Comparison of ENCODE assay signal across 12 mouse cellular contexts in genomic region chr4:41774506-41774905, GRCm38 (mm10). TPM values are rescaled to one million over a fixed set of nuclear protein-coding genes. Genes with fewer than 3 reads are reported as not detected.
DNase-seq lines count a peak whose midpoint lies in the region; ATAC-seq and TF ChIP-seq lines count a peak whose summit lies in the region.
"Not testable (repeated sequence)": the region's sequence is repeated elsewhere in the genome, so short reads cannot be mapped to it uniquely, and the experiment has no call there.
"Had no signal": no experiment of that assay in that cellular context is flagged by ENCODE, and none has a peak within 500 bp of the region (broad histone marks: within the 10 kb centered on the region; RNA-seq: fewer than 3 reads in every experiment).

No protein-coding gene starts in this region.

- in situ Hi-C loops in ES-E14 (cut with MboI; ENCODE audit: low sequenced_read_pairs in 2 of 2, unreplicated experiment in 2 of 2) = not testable (repeated sequence)

- TF ChIP-seq EP300 in liver, embryonic 14.5 days (IDR thresholded peaks at IDR 0.05; ENCODE audit: low read depth) = not testable (repeated sequence)

- DNase-seq in ES-E14 (ENCODE audit: low read depth, low spot score); forebrain, embryonic 10.5 days (ENCODE audit: extremely low spot score, low spot score); layer of hippocampus, adult 2 months (ENCODE audit: low spot score in 2 of 2); liver, embryonic 14.5 days (ENCODE audit: low read depth in 3 of 3, low spot score in 3 of 3); midbrain, embryonic 14.5 days: not testable (repeated sequence)

- H3K4me1 ChIP-seq in ES-E14 (ENCODE audit: control insufficient read depth in 2 of 2, insufficient read depth in 2 of 2, low read length in 2 of 2, poor library complexity in 1 of 2); forebrain, embryonic 10.5 days; heart, embryonic 12.5 days (replicated peaks); hindbrain, embryonic 16.5 days (ENCODE audit: control insufficient read depth, insufficient read depth, low read depth, low read length); liver, embryonic 14.5 days (replicated peaks; ENCODE audit: control insufficient read depth in 2 of 2, insufficient read depth in 2 of 2, low read length in 1 of 2); midbrain, embryonic 14.5 days (ENCODE audit: control insufficient read depth, insufficient read depth, low read length); stomach, embryonic 15.5 days: not testable (repeated sequence)

- peak overlapping the region; percentile 59 for H3K9ac ChIP-seq in ES-E14 (ENCODE audit: insufficient read depth, low read depth, low read length, poor library complexity, severe bottlenecking)
- H3K9ac ChIP-seq in heart, embryonic 12.5 days; liver, embryonic 14.5 days (replicated peaks); stomach, embryonic 15.5 days: not testable (repeated sequence)
- H3K9ac ChIP-seq in hindbrain, embryonic 16.5 days (ENCODE audit: low read depth, low read length) = peak overlapping the region; percentile 41
- H3K9ac ChIP-seq in midbrain, embryonic 14.5 days (replicated peaks; ENCODE audit: low read length) = 0 out of 2 replicates have a peak overlapping the region, but pooled peaks have one; percentile 26

- H3K4me2 ChIP-seq in heart, embryonic 12.5 days = peak overlapping the region; percentile 58
- peak overlapping the region; percentile 57 for H3K4me2 ChIP-seq in hindbrain, embryonic 16.5 days (ENCODE audit: low read length)
- peak overlapping the region; percentile 51 for H3K4me2 ChIP-seq in liver, embryonic 14.5 days (ENCODE audit: low read depth)
- H3K4me2 ChIP-seq in midbrain, embryonic 14.5 days (ENCODE audit: low read length) = peak overlapping the region; percentile 54
- H3K4me2 ChIP-seq in stomach, embryonic 15.5 days = peak overlapping the region; percentile 44

- TF ChIP-seq CTCF in layer of hippocampus, adult 2 months (conservative IDR thresholded peaks at IDR 0.05); liver, embryonic 14.5 days (IDR thresholded peaks at IDR 0.05; ENCODE audit: low read depth): not testable (repeated sequence)

- not testable (repeated sequence) for H3K27me3 ChIP-seq in forebrain, embryonic 10.5 days (ENCODE audit: poor library complexity, severe bottlenecking); heart, embryonic 12.5 days (replicated peaks); hindbrain, embryonic 16.5 days (replicated peaks; ENCODE audit: control insufficient read depth, insufficient read depth, low read length); liver, embryonic 14.5 days (ENCODE audit: control insufficient read depth, insufficient read depth, low read length); midbrain, embryonic 14.5 days (ENCODE audit: control insufficient read depth, insufficient read depth, low read length); stomach, embryonic 15.5 days (replicated peaks)

- peak overlapping the region; percentile 46 to 64; a peak in 3 of 4 replicates for H3K4me3 ChIP-seq in ES-E14 (ENCODE audit: insufficient read depth in 1 of 2, low read depth in 1 of 2, low read length in 2 of 2, poor library complexity in 1 of 2, severe bottlenecking in 1 of 2)
- peak overlapping the region; percentile 44 for H3K4me3 ChIP-seq in forebrain, embryonic 10.5 days
- peak overlapping the region; percentile 37 for H3K4me3 ChIP-seq in heart, embryonic 12.5 days
- peak overlapping the region; percentile 45 for H3K4me3 ChIP-seq in hindbrain, embryonic 16.5 days (ENCODE audit: low read length)
- H3K4me3 ChIP-seq in layer of hippocampus, adult 2 months = peak overlapping the region; percentile 60; the same call in 1 of the 2 replicates
- peak overlapping the region; percentile 19 to 48; a peak in 1 of 4 replicates for H3K4me3 ChIP-seq in liver, embryonic 14.5 days (ENCODE audit: insufficient read depth in 1 of 2, low read depth in 2 of 2, low read length in 2 of 2)
- H3K4me3 ChIP-seq in midbrain, embryonic 14.5 days (replicated peaks; ENCODE audit: low read depth, low read length) = peak overlapping the region; percentile 39
- peak overlapping the region; percentile 43; the same call in 1 of the 2 replicates for H3K4me3 ChIP-seq in stomach, embryonic 15.5 days (replicated peaks)

- ATAC-seq in heart, embryonic 12.5 days (ENCODE audit: insufficient number of reproducible peaks, low FRiP score); hindbrain, embryonic 16.5 days; liver, embryonic 14.5 days (ENCODE audit: insufficient read depth); midbrain, embryonic 14.5 days (ENCODE audit: low FRiP score, low TSS enrichment); stomach, embryonic 15.5 days (ENCODE audit: insufficient read depth, low FRiP score, low read depth): not testable (repeated sequence)

- not testable (repeated sequence) for H3K9me3 ChIP-seq in ES-E14 (ENCODE audit: control insufficient read depth, insufficient read depth, low read depth, low read length); forebrain, embryonic 10.5 days; heart, embryonic 12.5 days (replicated peaks); hindbrain, embryonic 16.5 days (ENCODE audit: control insufficient read depth, low read length); liver, embryonic 14.5 days (ENCODE audit: control insufficient read depth, low read length); midbrain, embryonic 14.5 days (ENCODE audit: control insufficient read depth, low read length); stomach, embryonic 15.5 days

- 62% methylated on average over 3 of the region's 3 CpGs for WGBS in forebrain, embryonic 10.5 days
- 63% methylated on average over 3 of the region's 3 CpGs for WGBS in heart, embryonic 12.5 days
- 65% methylated on average over 3 of the region's 3 CpGs for WGBS in hindbrain, embryonic 16.5 days
- 74% methylated on average over 3 of the region's 3 CpGs for WGBS in liver, embryonic 14.5 days (ENCODE audit: insufficient replicate concordance)
- WGBS in midbrain, embryonic 14.5 days = 37% methylated on average over 3 of the region's 3 CpGs
- WGBS in stomach, embryonic 15.5 days = 63% methylated on average over 3 of the region's 3 CpGs

- not testable (repeated sequence) for H3K36me3 ChIP-seq in ES-E14 (ENCODE audit: control insufficient read depth, insufficient read depth, low read length, poor library complexity, severe bottlenecking); forebrain, embryonic 10.5 days (replicated peaks); heart, embryonic 12.5 days; hindbrain, embryonic 16.5 days (ENCODE audit: control insufficient read depth, insufficient read depth, low read length); liver, embryonic 14.5 days (replicated peaks; ENCODE audit: control insufficient read depth, insufficient read depth, low read depth); midbrain, embryonic 14.5 days (ENCODE audit: control insufficient read depth, insufficient read depth, low read length); stomach, embryonic 15.5 days

- not testable (repeated sequence) for H3K27ac ChIP-seq in ES-E14 (ENCODE audit: insufficient read depth, low read depth, low read length, poor library complexity, severe bottlenecking); liver, embryonic 14.5 days
- peak overlapping the region; percentile 60; the same call in 1 of the 2 replicates for H3K27ac ChIP-seq in forebrain, embryonic 10.5 days
- peak overlapping the region; percentile 68 for H3K27ac ChIP-seq in heart, embryonic 12.5 days (ENCODE audit: poor library complexity, severe bottlenecking)
- peak overlapping the region; percentile 48 for H3K27ac ChIP-seq in hindbrain, embryonic 16.5 days (ENCODE audit: low read depth, low read length)
- H3K27ac ChIP-seq in layer of hippocampus, adult 2 months = peak overlapping the region; percentile 73
- peak overlapping the region; percentile 60; the same call in 1 of the 2 replicates for H3K27ac ChIP-seq in midbrain, embryonic 14.5 days (replicated peaks; ENCODE audit: low read depth, low read length)
- peak overlapping the region; percentile 28; the same call in 1 of the 2 replicates for H3K27ac ChIP-seq in stomach, embryonic 15.5 days

RNA-seq across cellular contexts. Expression of gene Ccl27a, which starts 0.5 kb away (rescaled TPM):
- 11.4 and 14.6 TPM in 2 replicates for total RNA-seq in ES-E14 (2012; rRNA removed)
- polyA plus RNA-seq in forebrain, embryonic 10.5 days (2016; fragmentation: Nextera tagmentation; extraction: Ambion mirVana) = 45.5 and 50.9 TPM in 2 replicates
- 45.8 and 47.5 TPM in 2 replicates for polyA plus RNA-seq in heart, embryonic 12.5 days (2016; fragmentation: Nextera tagmentation; extraction: Ambion mirVana)
- 260 and 276 TPM in 2 replicates for polyA plus RNA-seq in hindbrain, embryonic 16.5 days (2015; fragmentation: Nextera tagmentation; extraction: Ambion mirVana)
- 100 to 1,000 TPM; 140 to 143 TPM for total RNA-seq in layer of hippocampus, adult 2 months (2021)
- polyA plus RNA-seq in liver, embryonic 14.5 days (2012; rRNA removed) = 9.5 and 10.8 TPM in 2 replicates
- 7.8 and 8.2 TPM in 2 replicates for polyA plus RNA-seq in liver, embryonic 14.5 days (2014; fragmentation: Nextera tagmentation; extraction: Ambion mirVana)
- 241 and 335 TPM in 2 replicates for polyA plus RNA-seq in midbrain, embryonic 14.5 days (2014; fragmentation: Nextera tagmentation; extraction: Ambion mirVana)
- polyA plus RNA-seq in stomach, embryonic 15.5 days (2015; fragmentation: Nextera tagmentation; extraction: Ambion mirVana) = 31.5 and 33.7 TPM in 2 replicates

RNA-seq across cellular contexts. Expression of gene Sigmar1, which starts 18.5 kb away (rescaled TPM):
- 198 and 230 TPM in 2 replicates for total RNA-seq in ES-E14 (2012; rRNA removed)
- polyA plus RNA-seq in forebrain, embryonic 10.5 days (2016; fragmentation: Nextera tagmentation; extraction: Ambion mirVana) = 102 and 103 TPM in 2 replicates
- 61.2 and 62.1 TPM in 2 replicates for polyA plus RNA-seq in heart, embryonic 12.5 days (2016; fragmentation: Nextera tagmentation; extraction: Ambion mirVana)
- polyA plus RNA-seq in hindbrain, embryonic 16.5 days (2015; fragmentation: Nextera tagmentation; extraction: Ambion mirVana) = 86.8 and 96.3 TPM in 2 replicates
- total RNA-seq in layer of hippocampus, adult 2 months (2021) = 10 to 100 TPM; 40.4 to 42.9 TPM
- polyA plus RNA-seq in liver, embryonic 14.5 days (2012; rRNA removed) = 24.4 and 30.2 TPM in 2 replicates
- 36.0 and 36.2 TPM in 2 replicates for polyA plus RNA-seq in liver, embryonic 14.5 days (2014; fragmentation: Nextera tagmentation; extraction: Ambion mirVana)
- 52.7 and 55.4 TPM in 2 replicates for polyA plus RNA-seq in midbrain, embryonic 14.5 days (2014; fragmentation: Nextera tagmentation; extraction: Ambion mirVana)
- 81.6 and 82.2 TPM in 2 replicates for polyA plus RNA-seq in stomach, embryonic 15.5 days (2015; fragmentation: Nextera tagmentation; extraction: Ambion mirVana)

RNA-seq across cellular contexts. Expression of gene Galt, which starts 19.5 kb away (rescaled TPM):
- 26.9 and 34.9 TPM in 2 replicates for total RNA-seq in ES-E14 (2012; rRNA removed)
- polyA plus RNA-seq in forebrain, embryonic 10.5 days (2016; fragmentation: Nextera tagmentation; extraction: Ambion mirVana) = 23.6 and 23.7 TPM in 2 replicates
- 54.6 and 57.0 TPM in 2 replicates for polyA plus RNA-seq in heart, embryonic 12.5 days (2016; fragmentation: Nextera tagmentation; extraction: Ambion mirVana)
- 60.9 and 61.8 TPM in 2 replicates for polyA plus RNA-seq in hindbrain, embryonic 16.5 days (2015; fragmentation: Nextera tagmentation; extraction: Ambion mirVana)
- total RNA-seq in layer of hippocampus, adult 2 months (2021) = 10 to 100 TPM; 52.1 to 67.7 TPM
- polyA plus RNA-seq in liver, embryonic 14.5 days (2012; rRNA removed) = 24.2 and 29.5 TPM in 2 replicates
- 19.2 and 22.1 TPM in 2 replicates for polyA plus RNA-seq in liver, embryonic 14.5 days (2014; fragmentation: Nextera tagmentation; extraction: Ambion mirVana)
- polyA plus RNA-seq in midbrain, embryonic 14.5 days (2014; fragmentation: Nextera tagmentation; extraction: Ambion mirVana) = 38.8 and 51.5 TPM in 2 replicates
- 39.6 and 47.9 TPM in 2 replicates for polyA plus RNA-seq in stomach, embryonic 15.5 days (2015; fragmentation: Nextera tagmentation; extraction: Ambion mirVana)

RNA-seq across cellular contexts. Expression of gene Arid3c, which starts 43.6 kb away (rescaled TPM):
- 0.11 TPM in 1 of 2 replicates, not detected in the other for total RNA-seq in ES-E14 (2012; rRNA removed)
- 1.1 and 1.4 TPM in 2 replicates for polyA plus RNA-seq in forebrain, embryonic 10.5 days (2016; fragmentation: Nextera tagmentation; extraction: Ambion mirVana)
- not detected in 2 replicates for polyA plus RNA-seq in heart, embryonic 12.5 days (2016; fragmentation: Nextera tagmentation; extraction: Ambion mirVana)
- 0.76 and 0.84 TPM in 2 replicates for polyA plus RNA-seq in hindbrain, embryonic 16.5 days (2015; fragmentation: Nextera tagmentation; extraction: Ambion mirVana)
- not detected for total RNA-seq in layer of hippocampus, adult 2 months (2021)
- not detected in 2 replicates for polyA plus RNA-seq in liver, embryonic 14.5 days (2012; rRNA removed)
- not detected in 2 replicates for polyA plus RNA-seq in liver, embryonic 14.5 days (2014; fragmentation: Nextera tagmentation; extraction: Ambion mirVana)
- 0.47 and 0.70 TPM in 2 replicates for polyA plus RNA-seq in midbrain, embryonic 14.5 days (2014; fragmentation: Nextera tagmentation; extraction: Ambion mirVana)
- not detected in 2 replicates for polyA plus RNA-seq in stomach, embryonic 15.5 days (2015; fragmentation: Nextera tagmentation; extraction: Ambion mirVana)
- total RNA-seq: adrenal gland, postnatal 14 days; common myeloid progenitor, adult 5-6 weeks; gastrocnemius, postnatal 25 days; heart, postnatal 36 days had no signal

RNA-seq across cellular contexts. Expression of gene Dctn3, which starts 51.5 kb away (rescaled TPM):
- total RNA-seq in ES-E14 (2012; rRNA removed) = 87.0 and 90.9 TPM in 2 replicates
- 141 and 142 TPM in 2 replicates for polyA plus RNA-seq in forebrain, embryonic 10.5 days (2016; fragmentation: Nextera tagmentation; extraction: Ambion mirVana)
- 113 and 118 TPM in 2 replicates for polyA plus RNA-seq in heart, embryonic 12.5 days (2016; fragmentation: Nextera tagmentation; extraction: Ambion mirVana)
- polyA plus RNA-seq in hindbrain, embryonic 16.5 days (2015; fragmentation: Nextera tagmentation; extraction: Ambion mirVana) = 309 and 323 TPM in 2 replicates
- total RNA-seq in layer of hippocampus, adult 2 months (2021) = 100 to 1,000 TPM; 136 to 153 TPM
- polyA plus RNA-seq in liver, embryonic 14.5 days (2012; rRNA removed) = 28.7 and 39.8 TPM in 2 replicates
- 63.9 and 68.6 TPM in 2 replicates for polyA plus RNA-seq in liver, embryonic 14.5 days (2014; fragmentation: Nextera tagmentation; extraction: Ambion mirVana)
- polyA plus RNA-seq in midbrain, embryonic 14.5 days (2014; fragmentation: Nextera tagmentation; extraction: Ambion mirVana) = 249 and 299 TPM in 2 replicates
- 124 and 130 TPM in 2 replicates for polyA plus RNA-seq in stomach, embryonic 15.5 days (2015; fragmentation: Nextera tagmentation; extraction: Ambion mirVana)
